Mouse (Mus musculus) midbrain, embryonic 16.5 days (tissue): ENCODE data around the gene Cdk5rap2. TPM values are rescaled to one million over a fixed set of nuclear protein-coding genes. Genes with fewer than 3 reads are reported as not detected.

Experiments
- ATAC-seq: fragments of 200-750 bp; cut with Nextera tagmentation; 2 replicates; pipeline ENCODE4 v1.8.0; 2017; ENCODE audit warnings: moderate TSS enrichment
- H3K27ac ChIP-seq: fragments of 300-500 bp; sonication (generic); 2 replicates; pipeline ENCODE4 v1.5.1; 2014; ENCODE audit warnings: mild to moderate bottlenecking, low read length, mixed read lengths
- H3K27me3 ChIP-seq: fragments of 300-500 bp; sonication (generic); 2 replicates; pipeline ENCODE4 v1.6.1; 2014; ENCODE audit warnings: low read depth, low read length, mixed read lengths; ENCODE audit not compliant: control insufficient read depth, insufficient read depth
- H3K36me3 ChIP-seq: fragments of 300-500 bp; sonication (generic); 2 replicates; pipeline ENCODE4 v1.6.1; 2014; ENCODE audit warnings: mild to moderate bottlenecking, low read length, moderate library complexity, mixed read lengths; ENCODE audit not compliant: control insufficient read depth, insufficient read depth
- H3K4me1 ChIP-seq: fragments of 300-500 bp; sonication (generic); 2 replicates; pipeline ENCODE4 v1.6.1; 2014; ENCODE audit warnings: mild to moderate bottlenecking, low read length, mixed read lengths; ENCODE audit not compliant: control insufficient read depth, insufficient read depth
- H3K4me2 ChIP-seq: fragments of 300-500 bp; sonication (generic); 2 replicates; pipeline ENCODE4 v1.6.1; 2014; ENCODE audit warnings: mild to moderate bottlenecking, low read length, mixed read lengths
- H3K4me3 ChIP-seq: fragments of 300-500 bp; sonication (generic); 2 replicates; pipeline ENCODE4 v1.5.1; 2014; ENCODE audit warnings: low read depth, mild to moderate bottlenecking, low read length, moderate library complexity, mixed read lengths
- H3K9ac ChIP-seq: fragments of 300-500 bp; sonication (generic); 2 replicates; pipeline ENCODE4 v1.6.1; 2014; ENCODE audit warnings: low read depth, low read length, mixed read lengths
- H3K9me3 ChIP-seq: fragments of 300-500 bp; sonication (generic); replicated peaks from 2 replicates; pipeline ENCODE4 v1.6.1; 2014; ENCODE audit warnings: mild to moderate bottlenecking, low read length, mixed read lengths; ENCODE audit not compliant: control insufficient read depth, poor library complexity, severe bottlenecking
- WGBS: fragments of 180-500 bp; shearing (Covaris S2); extraction: QIAGEN DNeasy Blood & Tissue Kit; methylation state at CpG from one replicate; pipeline ENCODE4 v1.1.7; 2014; 5-methylcytosine and 5-hydroxymethylcytosine counted together
- polyA plus RNA-seq: library from polyadenylated mRNA; unstranded; fragments of >200 nt; fragmentation: Nextera tagmentation; extraction: Ambion mirVana; gene quantifications from 2 replicates; pipeline ENCODE4 v1.2.1, GENCODE M21; 2015

Gene Cdk5rap2
- polyA plus RNA-seq, 1 experiment from 2014 or later, result 6.0 TPM

DNA sequence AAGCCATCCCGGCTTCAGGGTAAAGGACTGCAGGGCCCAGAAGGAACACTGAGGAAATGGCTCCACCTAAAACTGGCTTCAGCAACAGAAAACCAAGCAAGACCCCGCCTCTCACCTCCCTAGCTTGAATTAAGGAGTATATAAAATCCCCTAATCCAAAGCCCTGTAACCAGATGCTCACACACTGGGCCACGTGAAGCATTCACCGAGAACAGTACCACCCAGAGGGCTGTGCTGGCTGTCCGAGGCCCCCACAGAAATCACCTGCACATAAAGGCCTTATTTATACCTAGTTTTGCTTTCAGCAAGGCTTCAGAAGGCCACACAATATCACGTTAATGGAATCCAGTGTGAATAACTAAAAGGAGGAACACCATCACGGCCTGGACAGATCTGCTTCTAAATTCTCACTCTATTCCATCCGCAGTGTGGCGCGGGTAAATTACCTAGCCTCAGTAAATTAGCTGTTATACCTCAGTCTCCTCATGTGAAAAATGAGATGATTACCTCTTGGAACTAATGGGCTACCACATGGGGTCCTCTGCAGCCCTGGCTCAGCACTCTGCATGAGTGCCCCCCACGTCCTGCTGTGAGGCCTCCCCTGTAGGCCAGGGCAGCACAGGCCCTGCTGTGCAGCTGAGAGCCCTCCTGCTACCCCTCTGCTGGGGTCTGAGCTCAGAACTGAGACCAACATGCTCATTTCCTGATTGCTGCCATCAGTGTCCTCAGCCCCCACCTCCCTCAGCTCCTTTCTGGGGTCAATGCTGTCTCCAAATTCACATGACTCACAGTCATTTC is 45.0 kb downstream of the Cdk5rap2 start:
- Histone ChIP-seq H3K4me2 (no peak overlapping the region), H3K4me3 (no peak overlapping the region), H3K9ac (no peak overlapping the region), H3K36me3 (no peaks in the 10 kb centered on the region), H3K9me3 (no peaks in the 10 kb centered on the region), H3K27me3 (no peaks in the 10 kb centered on the region), H3K27ac (no peak overlapping the region), H3K4me1 (no peaks in the 10 kb centered on the region)
- ATAC-seq, result peak; percentile 45; the same call in 1 of the 2 replicates
- 56% methylated on average over 11 of the region's 11 CpGs for WGBS

DNA sequence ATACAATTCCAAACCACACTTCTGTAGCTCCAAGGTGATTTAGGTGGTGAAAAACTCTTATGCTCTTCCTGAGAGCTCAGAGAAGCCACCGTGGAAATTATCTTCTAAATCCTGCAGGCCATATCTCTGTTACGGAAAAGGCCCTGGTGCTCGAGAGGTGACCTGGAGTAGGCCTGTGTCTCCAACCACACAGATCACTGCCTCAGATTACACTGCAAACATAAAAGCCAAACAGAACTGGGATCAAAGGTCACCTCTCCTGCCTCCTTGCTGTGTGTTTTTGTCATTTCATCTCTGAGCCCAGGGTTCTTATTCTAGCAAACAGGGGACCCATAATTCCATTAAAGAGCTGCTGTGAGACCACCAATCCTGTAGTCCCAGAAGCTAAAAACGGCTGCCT is 48.9 kb downstream of the Cdk5rap2 start:
- no peak overlapping the region for H3K4me2 ChIP-seq
- 27% methylated on average over 4 of the region's 4 CpGs for WGBS
- no peaks in the 10 kb centered on the region for H3K27me3 ChIP-seq
- H3K9ac ChIP-seq, result no peak overlapping the region
- H3K27ac ChIP-seq, result no peak overlapping the region
- no peak overlapping the region for H3K4me3 ChIP-seq
- no peaks in the 10 kb centered on the region for H3K9me3 ChIP-seq
- no peak for ATAC-seq
- H3K36me3 ChIP-seq, result no peaks in the 10 kb centered on the region
- H3K4me1 ChIP-seq, result no peaks in the 10 kb centered on the region

DNA sequence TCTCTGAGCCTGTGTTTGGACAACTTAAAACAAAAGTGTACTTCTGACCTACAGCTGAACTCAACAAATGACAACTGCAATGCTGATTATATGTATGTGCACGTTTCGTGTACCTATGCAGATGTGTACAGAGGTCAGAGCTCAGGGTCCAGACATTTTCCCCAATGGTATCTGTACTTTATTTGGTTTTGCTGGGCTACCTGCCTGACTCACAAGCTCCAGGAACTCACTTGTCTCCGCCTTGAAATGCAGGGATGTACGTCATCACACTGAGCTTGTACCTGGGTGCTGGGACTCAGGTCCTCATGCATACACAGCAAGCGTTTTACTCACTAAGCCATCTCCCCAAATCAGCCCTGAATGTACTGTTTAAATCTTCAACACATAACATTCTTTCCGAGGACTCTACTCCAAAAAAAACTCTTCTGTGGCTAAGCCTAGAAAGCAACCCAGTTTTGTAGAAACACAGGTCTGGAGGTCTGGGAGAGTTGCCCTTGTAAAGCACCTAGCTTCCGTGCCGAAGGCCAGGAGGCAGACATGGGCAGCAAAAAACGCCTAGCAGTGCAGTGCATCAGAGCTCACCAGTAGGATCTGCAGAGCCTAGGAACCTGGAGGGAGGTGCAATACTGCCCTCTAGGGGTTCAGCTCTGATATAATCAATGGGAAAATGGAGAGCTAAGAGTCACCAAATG is 54.4 kb downstream of the Cdk5rap2 start:
- H3K9ac ChIP-seq, result 0 out of 2 replicates have a peak overlapping the region, but pooled peaks have one; percentile 4
- H3K36me3 ChIP-seq, result peaks cover 2% of the 10 kb centered on the region; the same call in 1 of the 2 replicates
- WGBS, result 64% methylated on average over 9 of the region's 9 CpGs
- no peak overlapping the region for H3K27ac ChIP-seq
- ATAC-seq, result peak; percentile 88
- H3K4me1 ChIP-seq, result peaks cover 3% of the 10 kb centered on the region; the same call in 1 of the 2 replicates
- no peaks in the 10 kb centered on the region for H3K9me3 ChIP-seq
- no peak overlapping the region for H3K4me2 ChIP-seq
- no peak overlapping the region for H3K4me3 ChIP-seq
- no peaks in the 10 kb centered on the region for H3K27me3 ChIP-seq

DNA sequence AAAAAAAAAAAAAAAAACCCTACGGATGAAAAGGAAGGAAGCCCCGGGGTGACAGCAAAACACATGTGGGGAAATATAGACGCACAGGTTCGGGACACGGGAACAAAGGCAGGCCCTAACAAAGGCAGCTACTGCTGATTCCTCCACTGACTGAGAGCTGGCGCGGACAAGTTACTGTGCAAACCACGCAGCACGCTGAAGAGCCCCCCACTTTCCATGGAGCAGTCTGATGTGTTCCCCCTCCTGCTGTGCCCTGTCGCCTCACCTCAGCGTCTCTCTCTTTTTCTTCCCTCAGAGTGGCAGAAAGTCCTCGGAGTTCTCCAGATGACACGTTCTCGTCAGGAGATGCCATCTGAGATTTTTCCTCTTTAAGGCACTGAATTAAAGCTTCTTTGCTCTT is 55.8 kb downstream of the Cdk5rap2 start:
- Histone ChIP-seq H3K36me3 (peaks cover 2% of the 10 kb centered on the region; the same call in 1 of the 2 replicates), H3K9ac (no peak overlapping the region), H3K4me2 (no peak overlapping the region), H3K4me3 (no peak overlapping the region), H3K9me3 (no peaks in the 10 kb centered on the region), H3K27ac (no peak overlapping the region), H3K4me1 (peaks cover 3% of the 10 kb centered on the region; the same call in 1 of the 2 replicates), H3K27me3 (no peaks in the 10 kb centered on the region)
- peak; percentile 59; the same call in 1 of the 2 replicates for ATAC-seq
- 50% methylated on average over 14 of the region's 14 CpGs for WGBS

DNA sequence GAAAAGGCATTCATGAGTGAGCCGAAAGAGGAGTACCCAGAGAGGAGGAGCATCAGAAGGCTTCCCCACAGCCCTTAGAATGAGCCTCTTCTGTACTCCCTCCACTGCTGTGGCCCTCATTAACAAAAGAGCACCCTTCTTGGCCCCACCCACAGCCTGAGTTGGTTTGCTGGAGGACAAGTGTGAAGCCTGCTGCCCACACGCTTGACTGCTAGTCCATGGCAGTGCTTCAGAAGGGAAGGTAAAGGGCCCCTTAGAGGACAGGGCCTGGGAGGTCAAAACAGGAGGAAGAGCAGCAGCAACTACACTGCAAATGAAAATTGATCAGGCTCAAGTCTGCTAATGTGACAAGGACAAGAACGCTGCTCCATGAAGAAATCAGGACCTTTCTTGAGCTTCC is 56.6 kb downstream of the Cdk5rap2 start:
- Histone ChIP-seq H3K36me3 (peaks cover 2% of the 10 kb centered on the region; the same call in 1 of the 2 replicates), H3K9ac (no peak overlapping the region), H3K4me3 (no peak overlapping the region), H3K4me2 (no peak overlapping the region), H3K27me3 (no peaks in the 10 kb centered on the region), H3K27ac (no peak overlapping the region), H3K4me1 (peaks cover 3% of the 10 kb centered on the region; the same call in 1 of the 2 replicates), H3K9me3 (no peaks in the 10 kb centered on the region)
- ATAC-seq, result no peak
- WGBS, result 71% methylated on average over 3 of the region's 3 CpGs

DNA sequence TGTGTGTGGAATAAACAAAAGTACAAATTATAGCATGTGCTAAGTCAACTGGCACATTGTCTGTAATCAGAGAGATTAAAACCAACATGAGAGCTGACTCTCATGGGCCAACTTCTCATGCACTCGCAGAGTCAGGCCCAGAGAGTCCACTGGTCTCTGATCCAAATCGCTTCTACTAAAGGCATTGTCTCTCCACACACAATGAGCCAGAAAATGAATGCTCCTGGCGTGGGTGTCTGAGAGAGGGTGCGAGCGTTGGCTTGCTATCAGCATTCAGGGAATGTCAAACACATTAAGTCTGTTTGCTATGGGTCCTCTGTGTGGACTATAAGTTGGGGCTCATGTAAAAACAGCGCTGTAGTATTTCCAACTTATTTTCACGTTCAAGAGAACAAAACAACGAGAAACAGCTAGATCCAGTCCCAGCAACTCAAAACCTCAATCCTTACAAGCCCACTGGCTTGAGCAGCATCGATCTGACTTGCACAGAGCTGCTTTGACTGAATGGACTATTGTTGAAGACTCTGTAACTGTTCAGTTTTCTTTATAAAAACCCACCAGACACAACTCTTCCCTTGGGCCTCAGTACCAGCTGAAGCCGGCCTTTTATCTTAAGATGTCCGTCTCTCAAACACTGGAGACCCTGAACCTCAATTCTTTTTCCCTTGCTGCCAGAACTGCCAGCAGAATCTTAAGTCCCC is 74.6 kb downstream of the Cdk5rap2 start:
- Histone ChIP-seq H3K9ac (no peak overlapping the region), H3K27me3 (no peaks in the 10 kb centered on the region), H3K4me2 (no peak overlapping the region), H3K4me1 (no peaks in the 10 kb centered on the region), H3K27ac (no peak overlapping the region), H3K4me3 (no peak overlapping the region), H3K36me3 (no peaks in the 10 kb centered on the region), H3K9me3 (no peaks in the 10 kb centered on the region)
- no peak for ATAC-seq
- WGBS, result 56% methylated on average over 11 of the region's 11 CpGs

DNA sequence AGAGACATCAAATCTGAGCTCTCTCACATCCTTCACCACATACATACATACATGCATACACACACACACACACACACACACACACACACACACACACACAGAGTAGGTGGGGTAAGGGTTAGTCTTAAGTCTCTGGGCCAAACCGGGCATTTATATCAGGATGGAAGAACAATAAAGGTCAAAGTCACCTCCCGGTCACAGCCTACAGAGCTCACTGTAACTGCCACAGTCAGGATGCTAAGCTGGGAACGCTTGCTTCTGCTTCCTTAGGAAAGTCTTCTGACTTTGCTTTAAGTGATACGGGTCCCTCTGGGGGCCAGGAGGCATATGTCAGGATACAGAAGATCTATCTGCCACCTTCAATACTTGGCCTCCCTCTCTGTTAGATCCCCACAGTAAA is 75.2 kb downstream of the Cdk5rap2 start:
- no peak overlapping the region for H3K9ac ChIP-seq
- no peaks in the 10 kb centered on the region for H3K9me3 ChIP-seq
- H3K4me1 ChIP-seq, result no peaks in the 10 kb centered on the region
- no peak for ATAC-seq
- H3K4me2 ChIP-seq, result no peak overlapping the region
- H3K36me3 ChIP-seq, result no peaks in the 10 kb centered on the region
- WGBS, result 81% methylated on average over 4 of the region's 4 CpGs
- no peaks in the 10 kb centered on the region for H3K27me3 ChIP-seq
- no peak overlapping the region for H3K4me3 ChIP-seq
- no peak overlapping the region for H3K27ac ChIP-seq

DNA sequence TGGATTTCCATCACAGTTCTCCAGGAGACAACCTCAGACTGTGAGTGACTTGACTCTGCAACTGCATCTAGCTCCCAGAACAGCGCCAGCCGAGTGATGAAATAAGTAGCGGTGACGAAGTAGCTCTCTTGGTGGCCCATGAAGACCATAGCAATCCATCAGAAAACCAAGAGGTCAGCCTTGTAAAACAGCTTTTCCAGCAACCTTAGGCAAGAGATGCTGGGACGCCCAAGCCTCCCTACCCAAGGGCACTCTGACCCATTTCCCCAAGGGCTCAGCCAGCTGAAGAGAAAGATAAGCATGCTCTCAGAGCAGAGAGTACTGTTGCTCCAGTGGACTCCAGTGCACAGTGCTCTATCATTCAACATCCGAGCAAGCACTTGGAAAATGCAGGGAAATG is 77.3 kb downstream of the Cdk5rap2 start:
- no peak for ATAC-seq
- Histone ChIP-seq H3K27ac (no peak overlapping the region), H3K36me3 (no peaks in the 10 kb centered on the region), H3K27me3 (no peaks in the 10 kb centered on the region), H3K4me1 (no peaks in the 10 kb centered on the region), H3K9ac (no peak overlapping the region), H3K4me3 (no peak overlapping the region), H3K4me2 (no peak overlapping the region), H3K9me3 (no peaks in the 10 kb centered on the region)
- WGBS, result 93% methylated on average over 6 of the region's 6 CpGs
